Mouse (Mus musculus) heart, postnatal 25 days (tissue): ENCODE data around the gene Gm39566. TPM values are rescaled to one million over a fixed set of nuclear protein-coding genes. Genes with fewer than 3 reads are reported as not detected.
"Not testable (repeated sequence)": the region's sequence is repeated elsewhere in the genome, so short reads cannot be mapped to it uniquely, and the experiment has no call there.

ENCODE experiments used
- DNase-seq: peaks from one replicate; pipeline ENCODE4 v3.0.0; 2022; ENCODE audit warnings: low spot score
- intact Hi-C: fragments of 180-260 bp; cut with DNase I; formaldehyde crosslinking; loops from one replicate; pipeline ENCODE4 v1.15.1; 2025
- total RNA-seq, 2 experiments: library from RNA; stranded (reverse); gene quantifications; 2 replicates each; pipeline ENCODE4 v1.2.3; 2021

Gene Gm39566
- not detected for total RNA-seq

DNA sequence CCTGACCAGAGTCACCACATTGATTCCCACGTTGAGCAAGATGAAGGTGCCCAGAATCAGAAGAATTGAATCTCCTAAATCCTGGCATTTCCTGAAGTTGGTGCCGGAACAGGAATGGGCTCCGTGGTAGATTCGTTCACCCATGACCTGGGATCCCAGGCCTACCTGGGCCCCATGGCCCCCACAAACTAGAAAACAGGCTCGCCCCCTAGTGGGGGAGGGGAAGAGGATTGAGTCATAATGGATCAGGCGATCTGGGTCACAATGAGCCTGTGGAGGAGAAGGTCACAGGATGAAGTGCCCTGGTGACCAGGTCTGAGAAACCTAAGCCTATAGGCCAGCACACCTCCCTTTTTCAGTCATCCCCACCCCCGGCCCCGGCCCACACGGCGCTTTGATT lies at the start of gene Gm39566:
TSS of gene Gm39566 (minus strand) at position 144 of the 400 bp plus-strand sequence.
- no peak for DNase-seq
- intact Hi-C loops, result no loop called here

DNA sequence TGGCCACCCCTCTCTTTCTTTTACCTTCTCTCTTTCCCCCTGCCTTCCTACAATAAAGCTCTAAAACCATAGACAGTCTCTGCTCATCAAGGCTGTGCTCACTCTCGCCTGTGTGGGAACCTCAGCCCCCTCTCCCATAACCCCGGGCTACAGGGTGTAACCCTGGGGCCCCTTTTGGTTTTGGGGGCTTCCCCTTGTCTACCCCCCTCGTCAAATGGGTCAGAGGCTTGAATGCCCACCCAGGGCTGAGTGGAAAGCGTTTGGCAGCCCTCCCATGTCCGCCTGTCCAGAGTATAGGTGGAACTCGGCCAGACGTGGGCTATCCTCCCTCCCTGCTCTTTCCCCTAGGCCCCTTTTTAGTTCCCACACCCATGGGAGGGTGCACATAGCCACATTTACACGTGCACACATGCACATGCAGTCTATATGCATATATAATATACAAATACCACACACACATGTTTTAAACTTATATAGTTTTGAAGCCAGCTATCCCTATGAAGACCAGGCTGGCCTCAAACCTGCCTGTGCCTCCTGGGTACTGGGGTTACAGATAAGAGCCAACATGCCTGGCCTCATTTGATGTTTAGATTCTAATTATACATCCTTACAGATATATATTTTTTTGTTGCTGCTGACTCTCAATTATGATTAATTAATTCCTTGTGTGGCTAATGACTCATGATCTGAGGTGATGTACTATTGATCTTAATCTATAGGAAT lies 49.2 kb upstream of the Gm39566 start:
- DNase-seq, result no peak
- intact Hi-C loops, result no loop called here

DNA sequence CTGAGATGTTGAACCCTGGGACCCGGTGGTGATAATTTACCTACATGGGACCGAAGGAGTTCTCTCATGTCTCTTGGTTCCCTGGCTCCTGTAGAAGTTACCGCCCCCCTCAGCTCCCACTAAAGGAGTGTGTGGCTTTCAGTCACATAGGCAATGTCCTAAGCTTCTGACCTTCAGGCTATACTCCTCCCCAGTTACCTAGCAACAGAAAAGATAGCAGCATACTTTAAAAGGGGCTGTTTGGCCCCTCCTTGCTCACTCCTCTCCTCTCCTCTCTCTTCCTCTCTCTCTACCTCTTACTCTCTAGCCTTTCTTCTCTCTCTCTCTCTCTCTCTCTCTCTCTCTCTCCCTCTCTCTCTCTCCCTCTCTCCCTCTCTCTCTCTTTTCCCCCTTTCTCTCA lies 48.6 kb upstream of the Gm39566 start:
- intact Hi-C loops, DNase-seq: not testable (repeated sequence)

- intact Hi-C loops, result no loop called here
- DNase-seq, result no peak
Observed at GRCm38 (mm10) chr11:69858113-69858998, 43.3 kb upstream of the Gm39566 start, which contains the start of gene Tnk1. Tnk1 (minus strand) TSS chr11:69858730.

GRCm38 (mm10) chr11:69855347-69855746 lies 40.2 kb upstream of the Gm39566 start:
- intact Hi-C loops, result loop anchor here (2.0 kb wide), 1 partner anchor 21 kb away; no protein-coding TSS in a partner anchor
- no peak for DNase-seq

GRCm38 (mm10) chr11:69854680-69855079 lies 39.6 kb upstream of the Gm39566 start:
- DNase-seq, result no peak
- intact Hi-C loops, result loop anchor here (2.0 kb wide), 1 partner anchor 22 kb away; no protein-coding TSS in a partner anchor

GRCm38 (mm10) chr11:69853994-69854393 lies 38.9 kb upstream of the Gm39566 start:
- no peak for DNase-seq
- intact Hi-C loops, result loop anchor here (2.0 kb wide), 1 partner anchor 23 kb away; no protein-coding TSS in a partner anchor

GRCm38 (mm10) chr11:69850754-69851153 lies 35.7 kb upstream of the Gm39566 start:
- no peak for DNase-seq
- intact Hi-C loops, result no loop called here

- intact Hi-C loops, result no loop called here
- DNase-seq, result no peak
Observed at GRCm38 (mm10) chr11:69849884-69850283, 34.8 kb upstream of the Gm39566 start.

DNA sequence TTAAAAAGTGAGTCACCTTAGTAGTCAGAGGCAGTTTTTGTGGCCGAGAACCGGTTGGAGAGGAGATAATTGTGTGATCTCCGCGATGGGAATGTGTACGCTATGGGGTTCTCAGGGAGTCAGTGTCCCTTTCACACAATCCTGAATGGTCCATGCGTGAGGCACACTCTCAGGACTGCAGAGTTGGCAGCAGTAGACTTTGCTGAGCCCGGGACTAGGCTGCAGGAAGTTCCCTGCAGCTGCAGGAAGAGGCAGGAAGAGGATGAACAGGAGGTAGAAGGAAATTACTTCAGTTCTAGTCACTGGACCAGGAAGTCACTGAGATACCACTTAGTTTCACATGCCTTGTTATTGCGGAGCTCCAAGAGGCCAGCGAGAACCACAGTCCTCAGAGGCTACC lies 34.0 kb upstream of the Gm39566 start:
- intact Hi-C loops, result no loop called here
- no peak for DNase-seq

DNA sequence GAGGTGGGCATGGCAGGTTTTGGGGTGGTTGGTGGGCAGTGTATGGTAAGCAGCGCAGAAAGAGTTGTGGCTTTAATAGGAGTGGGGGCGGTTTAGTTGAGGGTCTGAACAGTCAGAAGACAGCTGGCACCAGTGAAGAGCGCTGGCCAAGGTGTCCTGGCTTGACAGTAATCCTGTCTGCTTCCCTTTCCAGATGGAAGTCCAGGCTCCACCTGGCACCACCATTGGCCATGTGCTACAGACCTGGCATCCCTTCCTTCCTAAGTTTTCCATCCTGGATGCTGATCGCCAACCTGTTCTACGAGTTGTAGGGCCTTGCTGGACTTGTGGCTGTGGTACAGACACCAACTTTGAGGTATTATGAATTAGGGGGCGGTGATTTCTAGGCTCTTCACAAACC lies 32.9 kb upstream of the Gm39566 start:
- DNase-seq, result no peak
- intact Hi-C loops, result no loop called here

- intact Hi-C loops, result no loop called here
- no peak for DNase-seq
Observed at GRCm38 (mm10) chr11:69846738-69847688, 31.9 kb upstream of the Gm39566 start.

GRCm38 (mm10) chr11:69846198-69846680 lies 31.1 kb upstream of the Gm39566 start, which contains the start of gene Plscr3:
Plscr3 (plus strand) TSS chr11:69846376.
- intact Hi-C loops, result no loop called here

GRCm38 (mm10) chr11:69838714-69839104 lies 23.6 kb upstream of the Gm39566 start:
- DNase-seq, result no peak

More at GRCm38 (mm10) chr11:69846198-69846680, 31.1 kb upstream of the Gm39566 start, which contains the start of gene Plscr3:
- peak; percentile 85 for DNase-seq

GRCm38 (mm10) chr11:69837952-69838713 lies 23.0 kb upstream of the Gm39566 start, which contains the start of gene Tmem256:
Tmem256 (plus strand) TSS chr11:69838514.
- intact Hi-C loops, result loop anchor here (2.0 kb wide), 1 partner anchor 39 kb away; no protein-coding TSS in a partner anchor
- peak; percentile 95 for DNase-seq

More at GRCm38 (mm10) chr11:69838714-69839104, 23.6 kb upstream of the Gm39566 start:
- intact Hi-C loops, result no loop called here

DNA sequence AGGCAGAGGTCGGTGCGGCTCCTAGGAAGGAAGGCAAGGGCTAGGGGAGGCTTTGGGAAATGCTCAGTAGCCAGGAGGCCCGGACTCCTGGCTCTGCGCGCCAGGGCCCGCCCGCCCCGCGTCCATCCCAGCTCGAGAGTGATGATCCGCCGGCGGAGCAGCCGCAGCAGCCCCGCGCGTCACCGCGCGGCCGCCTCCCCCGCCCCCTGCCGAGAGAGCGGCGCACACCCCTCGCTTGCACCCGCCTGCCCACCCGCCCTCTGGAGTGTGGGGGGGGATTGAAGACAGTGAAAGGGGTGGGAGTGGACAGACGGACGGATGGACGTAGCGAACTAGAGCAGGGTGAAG lies 22.5 kb upstream of the Gm39566 start, which contains the start of gene Nlgn2:
TSS of gene Nlgn2 (minus strand) at position 181 of the 348 bp plus-strand sequence.
- no peak for DNase-seq

DNA sequence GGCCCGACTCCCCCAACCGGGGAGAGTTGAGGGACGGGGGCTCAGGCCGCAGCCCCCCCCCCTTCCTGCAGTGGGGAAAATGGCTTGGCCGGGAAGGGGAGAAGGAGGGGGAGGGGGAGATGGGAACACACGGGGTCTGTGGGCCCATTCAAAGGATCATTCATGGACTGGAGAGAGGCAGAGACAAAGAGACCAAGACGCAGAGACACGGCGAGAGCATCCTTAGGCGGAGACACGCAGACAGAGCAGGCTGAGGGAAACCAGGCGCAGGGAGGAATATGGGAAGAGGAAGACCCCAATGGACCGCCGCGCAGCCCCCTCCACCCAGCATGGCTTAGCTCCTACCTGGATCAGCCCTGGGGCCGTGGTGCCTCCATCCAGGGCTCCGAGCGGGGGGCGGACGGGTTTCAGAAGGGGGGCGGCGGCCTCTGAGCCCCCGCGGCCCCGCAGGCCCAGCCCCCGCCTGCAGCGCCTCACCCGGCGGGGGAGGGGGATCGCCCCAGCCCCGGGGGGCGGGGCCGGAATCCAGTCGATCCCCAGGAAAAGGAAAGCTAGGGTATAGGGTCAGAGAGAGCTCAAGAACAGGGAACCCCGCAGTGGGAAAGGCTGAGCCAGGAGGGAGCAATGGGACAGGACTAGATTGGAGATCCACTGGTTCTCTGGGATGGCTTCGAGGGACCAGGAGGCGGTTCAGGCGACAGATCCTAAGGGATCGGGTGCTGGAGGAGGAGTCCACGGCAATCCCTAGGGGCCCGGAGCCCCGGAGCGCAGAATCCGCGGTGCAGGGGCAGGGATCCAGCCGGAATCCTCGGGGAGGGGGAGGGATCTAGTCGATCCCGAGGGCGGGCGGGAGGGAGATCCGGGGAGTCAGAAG lies 21.8 kb upstream of the Gm39566 start:
- no peak for DNase-seq
- intact Hi-C loops, result loop anchor here (2.0 kb wide), 1 partner anchor 38 kb away; no protein-coding TSS in a partner anchor

More for the DNA sequence above, 22.5 kb upstream of the Gm39566 start, which contains the start of gene Nlgn2:
- intact Hi-C loops, result loop anchor here (2.0 kb wide), 1 partner anchor 39 kb away; no protein-coding TSS in a partner anchor
